Mouse (Mus musculus) midbrain, embryonic 14.5 days (tissue): ENCODE results near the gene Lgals7. TPM values are rescaled to one million over a fixed set of nuclear protein-coding genes. Genes with fewer than 3 reads are reported as not detected.

Source experiments
- ATAC-seq: fragments of 200-750 bp; cut with Nextera tagmentation; 2 replicates; pipeline ENCODE4 v1.8.0; 2017; ENCODE audit warnings: moderate number of reproducible peaks, moderate library complexity; ENCODE audit not compliant: low FRiP score, low TSS enrichment
- DNase-seq: peaks from one replicate; pipeline ENCODE4 v3.0.0-alpha.2; 2015
- H3K27ac ChIP-seq: fragments of 300-500 bp; sonication (generic); replicated peaks from 2 replicates; pipeline ENCODE4 v1.5.1; 2014; ENCODE audit warnings: mild to moderate bottlenecking, low read depth, low read length, moderate library complexity
- H3K27me3 ChIP-seq: fragments of 300-500 bp; sonication (generic); 2 replicates; pipeline ENCODE4 v1.6.1; 2014; ENCODE audit warnings: low read length, control low read depth, mixed read lengths; ENCODE audit not compliant: control insufficient read depth, insufficient read depth
- H3K36me3 ChIP-seq: fragments of 300-500 bp; sonication (generic); 2 replicates; pipeline ENCODE4 v1.6.1; 2014; ENCODE audit warnings: low read length, control low read depth; ENCODE audit not compliant: control insufficient read depth, insufficient read depth
- H3K4me1 ChIP-seq: fragments of 300-500 bp; sonication (generic); 2 replicates; pipeline ENCODE4 v1.6.1; 2014; ENCODE audit warnings: mild to moderate bottlenecking, antibody characterized with exemption, low read length, control low read depth; ENCODE audit not compliant: control insufficient read depth, insufficient read depth
- H3K4me2 ChIP-seq: fragments of 300-500 bp; sonication (generic); 2 replicates; pipeline ENCODE4 v1.6.1; 2014; ENCODE audit warnings: mild to moderate bottlenecking, low read length, moderate library complexity
- H3K4me3 ChIP-seq: fragments of 300-500 bp; sonication (generic); replicated peaks from 2 replicates; pipeline ENCODE4 v1.5.1; 2014; ENCODE audit warnings: low read depth, low read length
- H3K9ac ChIP-seq: fragments of 300-500 bp; sonication (generic); replicated peaks from 2 replicates; pipeline ENCODE4 v1.6.1; 2014; ENCODE audit warnings: mild to moderate bottlenecking, low read length, moderate library complexity
- H3K9me3 ChIP-seq: fragments of 300-500 bp; sonication (generic); 2 replicates; pipeline ENCODE4 v1.6.1; 2016; ENCODE audit warnings: low read length, control low read depth, mixed read lengths; ENCODE audit not compliant: control insufficient read depth
- WGBS: fragments of 180-500 bp; shearing (Covaris S2); extraction: QIAGEN DNeasy Blood & Tissue Kit; methylation state at CpG from one replicate; pipeline ENCODE4 v1.1.7; 2014; 5-methylcytosine and 5-hydroxymethylcytosine counted together
- polyA plus RNA-seq: library from polyadenylated mRNA; unstranded; fragments of >200 nt; fragmentation: Nextera tagmentation; extraction: Ambion mirVana; gene quantifications from 2 replicates; pipeline ENCODE4 v1.2.1, GENCODE M21; 2014

Gene Lgals7
- polyA plus RNA-seq, 1 experiment from 2014 or later = 7.9 TPM

DNA sequence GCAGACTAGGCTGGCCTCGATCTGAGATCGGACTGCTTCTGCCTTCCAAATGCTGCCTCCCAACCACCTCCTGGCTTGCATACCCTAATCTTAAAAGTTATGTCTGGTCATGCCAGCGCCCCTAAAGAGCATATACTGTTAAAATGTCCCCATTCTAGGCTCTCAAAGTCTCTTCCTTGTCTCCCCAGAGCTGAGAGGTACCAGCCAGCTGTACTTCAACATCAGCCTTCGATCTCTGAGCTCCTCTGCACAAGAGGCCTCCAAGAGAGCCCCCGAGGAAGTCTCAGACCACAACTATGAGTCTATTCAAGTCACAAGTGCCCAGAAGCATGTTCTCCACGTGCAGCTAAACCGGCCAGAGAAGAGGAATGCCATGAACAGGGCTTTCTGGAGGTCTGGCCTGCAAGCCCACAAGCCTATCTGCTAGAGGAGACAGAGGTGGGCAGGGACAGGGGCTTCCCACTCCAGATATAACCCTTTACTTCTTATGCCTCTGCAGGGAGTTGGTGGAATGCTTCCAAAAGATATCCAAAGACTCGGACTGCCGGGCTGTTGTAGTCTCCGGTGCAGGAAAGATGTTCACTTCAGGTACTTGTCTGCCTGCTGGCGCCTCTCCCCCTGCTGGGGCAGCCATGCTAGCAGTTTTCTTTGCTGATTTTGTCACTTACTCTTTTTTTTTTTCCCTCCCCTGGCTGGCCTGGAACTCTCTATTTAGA, 37.8 kb upstream of the Lgals7 start:
- Histone ChIP-seq H3K27me3 (no peaks in the 10 kb centered on the region), H3K9ac (peak overlapping the region; percentile 41), H3K4me3 (peak overlapping the region; percentile 45), H3K4me1 (peaks cover 11% of the 10 kb centered on the region), H3K9me3 (no peaks in the 10 kb centered on the region), H3K27ac (peak overlapping the region; percentile 74; the same call in 1 of the 2 replicates), H3K4me2 (peak overlapping the region; percentile 65), H3K36me3 (peaks cover 33% of the 10 kb centered on the region)
- DNase-seq (no peak), ATAC-seq (no peak)
- WGBS = 64% methylated on average over 11 of the region's 11 CpGs

DNA sequence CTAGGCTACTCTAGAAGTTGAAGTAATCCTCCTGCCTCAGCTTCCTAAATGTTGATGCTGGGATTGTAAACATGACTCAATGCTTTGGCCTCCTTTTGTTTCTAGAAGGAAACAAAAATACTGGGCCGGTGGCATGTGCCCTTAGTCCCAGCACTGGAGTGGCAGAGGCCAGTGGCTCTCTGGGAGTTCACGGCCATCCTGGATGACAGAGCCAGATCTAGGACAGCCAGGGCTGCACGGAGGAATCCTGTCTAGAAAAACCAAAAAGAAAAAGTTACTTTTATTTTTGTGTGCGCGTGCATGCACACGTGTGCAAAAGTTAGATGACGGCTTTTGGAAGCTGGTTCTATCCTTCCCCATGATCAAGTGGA, 37.3 kb upstream of the Lgals7 start:
- no peak for ATAC-seq
- Histone ChIP-seq H3K4me1 (peaks cover 11% of the 10 kb centered on the region), H3K27ac (no peak overlapping the region), H3K36me3 (peaks cover 30% of the 10 kb centered on the region), H3K9me3 (no peaks in the 10 kb centered on the region), H3K4me2 (no peak overlapping the region), H3K27me3 (no peaks in the 10 kb centered on the region), H3K4me3 (no peak overlapping the region), H3K9ac (no peak overlapping the region)
- no peak for DNase-seq
- 95% methylated on average over 7 of the region's 7 CpGs for WGBS

DNA sequence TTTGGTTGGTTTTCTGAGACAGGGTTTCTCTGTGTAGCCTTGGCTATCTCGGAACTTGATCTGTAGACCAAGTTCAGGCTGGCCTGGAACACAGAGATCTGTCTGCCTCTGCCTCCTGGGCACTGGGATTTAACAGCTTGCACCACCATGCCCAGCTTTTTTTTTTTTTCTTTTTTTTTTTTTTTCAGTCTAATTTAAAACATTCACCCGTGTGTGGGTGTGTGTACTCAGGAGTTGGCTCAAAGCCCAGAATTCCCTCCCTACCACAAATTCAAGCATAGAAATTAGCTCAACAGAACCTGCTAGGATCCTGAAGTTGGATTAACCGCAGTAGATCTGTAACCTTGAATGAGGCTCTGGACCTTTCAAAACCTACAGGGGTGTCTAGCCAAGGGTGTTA, 36.3 kb upstream of the Lgals7 start:
- DNase-seq = peak; percentile 56
- H3K4me1 ChIP-seq = peaks cover 11% of the 10 kb centered on the region
- H3K36me3 ChIP-seq = peaks cover 27% of the 10 kb centered on the region
- ATAC-seq = no peak
- no peak overlapping the region for H3K9ac ChIP-seq
- no peaks in the 10 kb centered on the region for H3K27me3 ChIP-seq
- no peak overlapping the region for H3K4me3 ChIP-seq
- H3K27ac ChIP-seq = no peak overlapping the region
- WGBS = 61% methylated on average over 3 of the region's 3 CpGs
- no peak overlapping the region for H3K4me2 ChIP-seq
- no peaks in the 10 kb centered on the region for H3K9me3 ChIP-seq

DNA sequence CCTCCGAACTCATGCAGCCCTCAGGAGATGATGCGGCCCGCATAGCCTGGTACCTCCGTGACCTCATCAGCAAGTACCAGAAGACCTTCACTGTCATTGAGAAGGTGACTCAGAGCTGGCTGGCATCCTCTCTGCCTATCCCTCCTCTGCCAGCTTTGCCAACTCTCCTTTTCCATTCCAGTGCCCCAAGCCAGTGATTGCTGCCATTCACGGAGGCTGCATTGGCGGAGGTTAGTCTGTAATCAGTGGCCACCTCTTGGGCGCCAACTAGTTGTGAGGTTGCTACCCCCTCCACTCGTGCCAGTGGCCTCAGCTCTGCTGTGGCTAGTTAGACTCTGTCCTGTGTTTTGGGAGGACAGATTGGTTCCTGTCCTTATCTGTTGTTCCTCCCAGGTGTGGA, 33.8 kb upstream of the Lgals7 start:
- DNase-seq = no peak
- Histone ChIP-seq H3K27me3 (no peaks in the 10 kb centered on the region), H3K4me1 (peaks cover 7% of the 10 kb centered on the region), H3K9ac (no peak overlapping the region), H3K27ac (no peak overlapping the region), H3K9me3 (no peaks in the 10 kb centered on the region), H3K4me2 (no peak overlapping the region), H3K36me3 (peaks cover 17% of the 10 kb centered on the region), H3K4me3 (no peak overlapping the region)
- 96% methylated on average over 8 of the region's 8 CpGs for WGBS
- no peak for ATAC-seq

DNA sequence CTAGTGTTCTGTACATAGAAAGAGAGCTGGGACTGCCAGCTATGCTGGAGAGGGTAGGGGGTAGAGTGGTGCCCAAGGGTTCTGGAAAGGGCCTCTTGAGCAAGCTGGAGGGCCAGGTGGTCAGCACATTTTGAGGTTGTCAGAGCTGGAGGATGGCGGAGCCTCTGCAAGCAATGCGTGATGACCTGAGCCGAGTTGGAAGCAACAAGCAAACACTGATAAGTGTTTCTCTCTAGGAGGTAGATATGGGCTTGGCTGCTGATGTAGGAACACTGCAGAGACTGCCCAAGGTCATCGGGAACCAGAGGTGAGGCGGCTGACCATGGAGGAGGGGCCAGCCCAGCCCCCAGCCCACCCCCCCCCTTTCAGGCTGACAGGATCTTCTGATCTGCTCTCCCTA, 32.7 kb upstream of the Lgals7 start:
- 92% methylated on average over 5 of the region's 5 CpGs for WGBS
- Histone ChIP-seq H3K36me3 (peaks cover 17% of the 10 kb centered on the region), H3K4me1 (0 out of 2 replicates have a peak, but pooled peaks cover under 1% of the 10 kb centered on the region), H3K4me2 (no peak overlapping the region), H3K4me3 (no peak overlapping the region), H3K9me3 (no peaks in the 10 kb centered on the region), H3K27me3 (no peaks in the 10 kb centered on the region), H3K9ac (no peak overlapping the region), H3K27ac (no peak overlapping the region)
- ATAC-seq = no peak
- DNase-seq = no peak

DNA sequence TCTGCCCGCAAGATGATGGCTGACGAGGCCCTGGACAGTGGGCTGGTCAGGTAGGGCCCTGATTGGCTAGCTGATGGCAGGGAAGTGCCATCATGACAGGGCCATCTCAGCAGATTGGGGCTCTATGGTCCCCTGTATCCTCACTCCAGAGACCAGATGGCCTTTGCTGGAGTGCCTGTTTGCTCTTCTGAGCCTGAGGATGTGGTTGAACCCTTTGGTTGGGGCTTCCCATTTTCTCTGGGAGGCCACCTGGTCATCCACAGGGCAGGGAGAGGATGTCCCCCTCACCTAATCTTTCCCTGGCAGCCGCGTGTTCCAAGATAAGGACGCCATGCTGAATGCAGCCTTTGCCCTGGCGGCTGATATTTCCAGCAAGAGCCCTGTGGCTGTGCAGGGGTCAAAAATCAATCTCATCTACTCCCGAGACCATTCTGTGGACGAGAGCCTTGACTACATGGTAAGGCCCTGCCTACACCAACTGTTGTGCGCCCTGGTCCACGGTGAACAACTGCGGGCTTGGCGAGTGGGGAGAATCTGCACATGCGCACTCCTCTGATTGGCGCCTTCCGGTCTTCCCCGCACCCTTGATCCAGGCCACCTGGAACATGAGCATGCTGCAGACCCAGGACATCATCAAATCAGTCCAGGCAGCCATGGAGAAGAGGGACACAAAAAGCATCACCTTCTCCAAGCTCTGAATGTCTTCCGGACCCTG, 32.1 kb upstream of the Lgals7 start:
- ATAC-seq = no peak
- H3K4me2 ChIP-seq = no peak overlapping the region

DNA sequence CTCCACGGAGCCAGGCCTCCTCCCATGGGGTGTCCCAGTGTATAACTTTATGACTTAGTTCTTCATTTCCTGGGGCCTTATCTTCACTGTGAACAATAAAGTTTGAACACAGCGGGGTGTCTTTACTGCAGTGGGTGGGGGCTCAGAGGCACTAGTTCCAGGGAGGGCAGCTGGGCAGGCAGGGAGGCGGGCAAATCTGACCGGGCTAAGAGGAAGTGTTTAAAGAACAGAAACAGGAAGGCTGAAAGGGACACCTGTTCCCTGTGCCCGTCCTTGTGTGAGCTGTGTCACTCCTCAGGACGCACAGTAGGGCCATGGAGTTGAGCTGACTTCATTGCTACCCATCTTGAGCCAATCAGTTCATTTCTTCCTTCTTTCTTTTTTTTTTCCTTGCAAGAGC, 31.5 kb upstream of the Lgals7 start:
- Histone ChIP-seq H3K27ac (no peak overlapping the region), H3K27me3 (no peaks in the 10 kb centered on the region), H3K36me3 (peaks cover 17% of the 10 kb centered on the region), H3K4me2 (no peak overlapping the region), H3K4me1 (no peaks in the 10 kb centered on the region), H3K4me3 (no peak overlapping the region), H3K9ac (no peak overlapping the region), H3K9me3 (no peaks in the 10 kb centered on the region)
- DNase-seq (no peak), ATAC-seq (no peak)
- 77% methylated on average over 6 of the region's 6 CpGs for WGBS

More for the DNA sequence above, 32.1 kb upstream of the Lgals7 start:
- no peak overlapping the region for H3K27ac ChIP-seq
- 92% methylated on average over 17 of the region's 17 CpGs for WGBS
- H3K9ac ChIP-seq = no peak overlapping the region
- peaks cover 17% of the 10 kb centered on the region for H3K36me3 ChIP-seq
- H3K4me3 ChIP-seq = no peak overlapping the region
- no peaks in the 10 kb centered on the region for H3K9me3 ChIP-seq
- no peaks in the 10 kb centered on the region for H3K27me3 ChIP-seq
- no peak for DNase-seq
- H3K4me1 ChIP-seq = no peaks in the 10 kb centered on the region

DNA sequence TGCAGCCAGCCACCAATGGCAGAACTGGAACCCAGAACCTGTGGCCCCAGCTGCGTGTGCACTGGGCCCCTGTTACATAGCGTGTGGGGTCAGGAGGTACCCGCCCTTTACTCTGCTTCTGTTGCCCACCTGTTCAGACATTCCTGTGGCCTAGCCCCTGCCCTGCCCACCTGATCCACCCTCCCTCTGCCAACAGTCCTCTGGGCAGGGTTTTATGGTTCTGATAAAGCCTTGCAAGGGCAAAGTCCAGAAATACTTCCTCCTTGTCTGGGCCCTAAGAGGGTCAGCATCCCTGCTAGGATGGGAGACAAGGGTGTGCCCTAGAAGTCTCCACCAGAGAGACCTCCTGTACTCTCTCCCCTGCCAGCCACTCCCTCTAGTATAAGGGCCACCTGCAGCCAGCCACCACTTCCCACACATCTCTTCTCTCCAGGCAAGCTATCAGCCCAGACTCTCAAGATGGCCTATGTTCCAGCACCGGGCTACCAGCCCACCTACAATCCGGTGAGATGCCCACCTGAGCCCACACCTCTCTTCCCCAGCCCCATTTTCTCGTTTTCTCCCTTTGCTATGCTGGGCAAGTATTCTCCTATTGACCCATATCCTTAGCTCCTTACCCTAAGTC, 29.8 kb upstream of the Lgals7 start, which contains the start of gene Lgals4:
Lgals4 (plus strand) TSS at position 132 of the 625 bp plus-strand sequence.
- ATAC-seq = no peak
- 83% methylated on average over 6 of the region's 6 CpGs for WGBS

More for the DNA sequence above, 29.8 kb upstream of the Lgals7 start, which contains the start of gene Lgals4:
- H3K36me3 ChIP-seq = peaks cover 17% of the 10 kb centered on the region
- H3K4me3 ChIP-seq = no peak within 1 kb of the TSS
- H3K9ac ChIP-seq = no peak within 1 kb of the TSS
- no peak for DNase-seq
- no peaks in the 10 kb centered on the region for H3K4me1 ChIP-seq
- H3K27ac ChIP-seq = no peak within 1 kb of the TSS
- no peak within 1 kb of the TSS for H3K4me2 ChIP-seq
- H3K27me3 ChIP-seq = no peaks in the 10 kb centered on the region
- no peaks in the 10 kb centered on the region for H3K9me3 ChIP-seq
